Mouse (Mus musculus) urinary bladder, adult 18-20 months (tissue): ENCODE measurements around the gene Nptx2.
A peak's percentile ranks its signal among the peaks of the same experiment; 100 is the strongest.

Experiments
- DNase-seq, 2 experiments: peaks; one replicate each; pipeline ENCODE4 v3.0.0; 2022; ENCODE audit warnings: low spot score in 2 of 2, mixed read lengths in 2 of 2

Nptx2 gene

GRCm38 (mm10) chr5:144545653-144546422, at the start of gene Nptx2:
Nptx2 (plus strand) TSS chr5:144545902.
- peak; percentile 56 to 60 for DNase-seq

- DNase-seq = no peak
Observed at GRCm38 (mm10) chr5:144496481-144496880, 49.2 kb upstream of the Nptx2 start.

GRCm38 (mm10) chr5:144504239-144504638, 41.5 kb upstream of the Nptx2 start:
- DNase-seq = no peak

GRCm38 (mm10) chr5:144505731-144506130, 40.0 kb upstream of the Nptx2 start:
- no peak for DNase-seq

GRCm38 (mm10) chr5:144506156-144506555, 39.5 kb upstream of the Nptx2 start:
- DNase-seq = no peak

- no peak for DNase-seq
Observed at GRCm38 (mm10) chr5:144506689-144507552, 38.8 kb upstream of the Nptx2 start.

DNA sequence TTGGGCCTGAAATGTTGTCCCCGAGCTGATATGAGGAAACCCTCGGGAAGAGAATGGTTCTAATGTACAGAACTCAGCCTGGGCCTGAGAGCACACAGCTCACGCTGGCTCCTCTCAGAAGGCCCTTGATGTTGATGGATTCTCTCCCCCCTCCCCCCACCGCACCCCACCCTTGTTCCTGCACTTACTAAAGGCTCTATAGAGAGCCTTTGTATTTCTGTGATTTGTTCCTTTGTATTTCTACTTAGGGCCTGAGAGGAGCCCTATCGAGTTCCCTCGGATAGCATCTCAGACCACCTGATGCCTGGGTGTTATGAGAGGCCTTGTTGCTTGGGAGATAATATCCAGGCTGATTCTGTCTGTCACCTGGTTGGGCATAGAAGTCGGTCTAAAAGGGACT, 36.3 kb upstream of the Nptx2 start:
- DNase-seq = no peak

GRCm38 (mm10) chr5:144514738-144515137, 31.0 kb upstream of the Nptx2 start:
- DNase-seq = no peak

- DNase-seq = no peak
Observed at GRCm38 (mm10) chr5:144515241-144515640, 30.5 kb upstream of the Nptx2 start.

DNA sequence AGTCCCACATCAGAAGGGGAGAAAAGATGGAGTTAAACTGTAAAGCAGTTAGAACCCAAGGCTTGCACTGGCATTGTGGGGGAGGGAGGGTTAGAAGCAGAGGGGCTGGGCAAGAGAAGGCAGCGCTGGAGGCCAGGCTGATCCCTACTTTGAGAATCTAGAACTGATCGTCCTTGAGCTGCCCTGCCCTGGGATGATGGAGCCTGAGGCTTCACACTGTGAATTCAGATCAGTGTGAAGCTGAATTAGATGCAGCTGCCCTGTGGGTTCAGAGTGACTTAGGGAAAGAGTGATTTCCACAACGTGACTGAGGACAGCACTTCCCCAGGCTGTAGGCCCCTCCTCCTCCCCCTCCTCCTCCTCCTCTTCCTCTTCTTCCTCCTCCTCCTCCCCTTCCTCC, 25.6 kb upstream of the Nptx2 start:
- DNase-seq = no peak

GRCm38 (mm10) chr5:144524774-144525173, 20.9 kb upstream of the Nptx2 start:
- DNase-seq = no peak

DNA sequence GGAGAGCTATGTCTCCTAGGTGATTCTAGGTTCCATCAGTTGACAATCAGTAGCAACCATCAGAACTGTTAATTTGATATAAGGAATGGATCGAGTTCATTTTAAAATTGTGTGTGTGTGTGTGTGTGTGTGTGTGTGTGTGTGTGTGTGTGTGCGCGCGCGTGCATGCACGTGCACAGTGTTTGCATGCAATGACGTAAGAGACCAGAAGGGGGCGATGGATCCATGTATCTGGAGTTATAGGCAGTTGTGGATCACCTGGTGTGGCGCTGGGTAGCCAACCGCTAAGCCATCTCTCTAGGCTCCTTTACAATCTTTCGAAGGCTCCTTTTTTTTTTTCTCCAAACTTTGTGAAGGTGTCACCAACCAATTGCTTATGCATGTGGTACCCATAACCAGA, 16.6 kb upstream of the Nptx2 start:
- DNase-seq = no peak

- no peak for DNase-seq
Observed at GRCm38 (mm10) chr5:144542711-144543308, 2.9 kb upstream of the Nptx2 start.

- no peak for DNase-seq
Observed at GRCm38 (mm10) chr5:144546423-144546995, 807 bp downstream of the Nptx2 start.

DNA sequence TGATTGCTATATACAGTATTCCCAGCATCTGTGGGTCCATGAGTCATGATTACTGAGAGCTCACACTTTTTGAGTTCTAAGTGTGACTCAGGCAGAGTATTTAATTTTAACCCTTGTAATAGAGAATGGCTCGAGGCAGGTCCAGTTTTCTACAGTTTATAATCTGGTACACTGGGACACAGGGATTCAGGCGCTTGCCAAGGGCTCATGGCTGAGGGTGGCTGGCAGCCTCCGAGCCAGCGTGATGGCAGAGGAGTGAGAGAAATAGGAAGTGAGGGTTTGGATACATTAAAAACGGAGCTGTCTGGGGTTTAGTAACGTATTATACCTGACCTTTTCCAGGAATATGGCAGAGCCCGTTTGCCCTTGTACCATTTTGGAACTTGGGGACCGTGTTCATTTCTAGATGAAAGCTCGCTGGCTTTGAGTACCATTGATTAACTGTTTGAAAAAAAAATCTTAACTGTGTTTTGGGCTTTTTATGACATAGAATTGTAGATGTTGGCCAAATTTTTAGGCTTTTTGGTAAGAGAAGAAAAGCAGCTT, 1.7 kb downstream of the Nptx2 start:
- no peak for DNase-seq

DNA sequence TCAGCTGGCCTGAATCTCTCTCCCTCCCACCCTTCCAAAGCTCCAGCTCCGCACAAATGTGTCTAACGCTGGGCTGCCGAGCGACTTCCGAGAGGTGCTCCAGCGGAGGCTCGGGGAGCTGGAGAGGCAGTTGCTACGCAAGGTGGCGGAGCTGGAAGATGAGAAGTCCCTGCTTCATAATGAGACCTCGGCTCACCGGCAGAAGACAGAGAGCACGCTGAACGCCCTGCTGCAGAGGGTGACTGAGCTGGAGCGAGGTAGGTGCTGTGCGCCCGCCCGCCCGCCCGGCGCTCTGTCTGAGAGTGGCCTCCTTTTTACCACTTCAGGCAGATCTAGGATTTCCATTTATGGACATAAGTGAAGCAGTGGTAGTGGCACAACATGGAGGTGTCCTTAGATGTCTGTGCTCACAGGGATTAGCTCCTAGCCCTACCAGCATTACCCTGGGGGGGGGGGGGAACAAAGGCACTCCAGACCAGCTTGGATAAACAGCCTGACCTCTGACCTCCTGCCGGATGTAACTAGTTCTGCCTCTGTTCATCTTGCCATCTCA, 2.5 kb downstream of the Nptx2 start:
- peak in 1 of 2 experiments; percentile 5 for DNase-seq

GRCm38 (mm10) chr5:144550003-144550402, 4.3 kb downstream of the Nptx2 start:
- DNase-seq = no peak

DNA sequence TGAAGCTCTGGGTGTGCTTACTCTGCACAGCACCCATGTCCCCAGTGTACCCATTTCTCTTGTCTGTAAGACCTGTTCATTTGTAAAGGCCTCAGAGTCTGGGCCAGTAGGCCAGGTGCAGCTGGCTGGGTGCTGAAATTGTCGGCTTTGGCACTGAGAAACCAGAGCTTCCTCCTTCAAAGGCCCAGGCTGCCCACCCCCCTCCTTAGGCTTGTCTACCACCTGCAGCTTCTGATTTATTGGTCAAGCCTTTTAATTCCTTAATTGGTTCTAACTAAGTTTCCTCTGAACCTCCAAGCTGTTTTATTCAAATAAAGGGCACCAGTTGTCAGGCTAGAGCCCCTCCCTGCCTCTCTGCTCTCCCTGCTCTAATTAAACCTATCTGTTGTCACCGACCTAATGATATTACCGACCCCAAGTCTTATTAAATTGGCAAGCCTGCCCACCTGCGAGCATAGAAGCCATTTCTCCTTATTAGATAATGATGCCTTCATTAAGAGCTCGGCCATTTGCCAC, 5.0 kb downstream of the Nptx2 start:
- no peak for DNase-seq

DNA sequence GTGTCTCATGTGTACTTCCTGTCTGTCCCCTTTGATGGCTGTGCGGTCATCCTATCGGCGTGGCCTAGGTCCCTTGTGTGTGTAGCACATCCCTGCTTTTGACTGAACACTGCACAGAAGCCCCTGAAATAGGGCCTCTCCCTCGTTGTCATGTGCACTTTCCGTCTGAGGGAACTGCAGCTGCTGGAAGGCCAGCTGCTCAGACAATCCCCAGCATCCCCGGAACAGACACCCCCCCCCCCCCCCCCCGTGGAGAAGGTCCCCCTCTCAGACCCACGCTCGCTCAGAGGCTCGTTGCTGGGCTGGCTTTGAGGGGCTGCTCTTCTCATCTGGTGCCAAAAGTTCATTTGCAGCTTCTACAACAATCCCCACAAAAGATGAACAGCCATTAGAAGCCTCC, 11.0 kb downstream of the Nptx2 start:
- no peak for DNase-seq

DNA sequence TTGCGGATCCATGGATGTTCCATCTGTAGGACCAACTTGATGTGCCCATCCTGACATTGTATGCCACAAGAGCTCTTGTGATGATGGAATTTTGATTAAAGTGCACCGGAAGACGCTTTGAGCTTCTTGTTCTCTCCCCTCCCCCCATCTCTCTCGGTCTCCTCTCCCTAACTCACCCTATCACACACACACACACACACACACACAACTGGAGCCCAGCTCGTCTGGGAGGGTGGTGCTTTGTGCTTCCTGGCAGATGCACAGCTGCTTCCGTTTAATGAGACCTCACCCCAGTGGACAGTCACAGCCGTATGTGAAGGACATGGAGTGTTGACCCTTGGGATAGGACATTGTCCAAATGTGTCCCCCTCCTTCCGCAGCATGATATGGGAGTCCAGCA, 11.7 kb downstream of the Nptx2 start:
- no peak for DNase-seq

DNA sequence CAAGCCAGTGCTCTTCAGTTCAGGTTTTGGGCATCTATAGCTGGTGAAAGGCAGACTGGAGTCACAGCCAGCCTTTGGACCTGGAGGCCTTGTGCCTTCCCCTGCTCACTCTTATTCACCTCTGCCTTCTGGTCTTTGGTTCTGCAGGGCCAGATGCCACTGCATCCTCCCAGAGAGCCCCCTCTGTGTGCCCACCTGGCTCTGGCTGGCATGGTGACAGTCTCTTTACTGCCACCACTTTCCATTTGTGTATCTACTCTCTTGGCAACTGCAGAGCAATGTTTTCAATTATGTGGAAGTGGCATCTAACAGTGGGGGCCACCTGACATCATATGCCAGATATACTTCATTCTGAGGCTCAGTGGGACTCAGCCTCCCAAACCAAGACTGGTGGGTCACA, 12.8 kb downstream of the Nptx2 start:
- DNase-seq = no peak
